Mouse (Mus musculus): ENCODE results near the gene Stac. TPM values are rescaled to one million over a fixed set of nuclear protein-coding genes. Genes with fewer than 3 reads are reported as not detected.
A peak's percentile ranks its signal among the peaks of the same experiment; 100 is the strongest.

The Stac gene
- 10 to 100 TPM; 13.6 to 16.7 TPM for total RNA-seq (2021)
- long read RNA-seq, experiment 1, transcript Stac-201 (11 exons, 2,644 nt) = major isoform, 7 of 17 reads
- long read RNA-seq, experiment 1, partial matches to known transcripts = 2 of 17 reads
- long read RNA-seq, experiment 1, other reads (novel, unspliced or antisense) = 8 of 17 reads
- long read RNA-seq, experiment 2, transcript Stac-202 (10 exons, 2,241 nt) = major isoform, 5 of 16 reads
- long read RNA-seq, experiment 2, partial matches to known transcripts = 3 of 16 reads
- long read RNA-seq, experiment 2, other reads (novel, unspliced or antisense) = 4 of 16 reads

- DNase-seq (ENCODE audit: low spot score in 2 of 2) = peak in 1 of 2 experiments; percentile 8
Measured at GRCm38 (mm10) chr9:111689680-111690483, at the start of gene Stac. TSS of gene Stac (minus strand) at chr9:111690348.

- DNase-seq (ENCODE audit: low spot score in 2 of 2) = no peak
Measured at GRCm38 (mm10) chr9:111739431-111740245, 49.5 kb upstream of the Stac start.

DNA sequence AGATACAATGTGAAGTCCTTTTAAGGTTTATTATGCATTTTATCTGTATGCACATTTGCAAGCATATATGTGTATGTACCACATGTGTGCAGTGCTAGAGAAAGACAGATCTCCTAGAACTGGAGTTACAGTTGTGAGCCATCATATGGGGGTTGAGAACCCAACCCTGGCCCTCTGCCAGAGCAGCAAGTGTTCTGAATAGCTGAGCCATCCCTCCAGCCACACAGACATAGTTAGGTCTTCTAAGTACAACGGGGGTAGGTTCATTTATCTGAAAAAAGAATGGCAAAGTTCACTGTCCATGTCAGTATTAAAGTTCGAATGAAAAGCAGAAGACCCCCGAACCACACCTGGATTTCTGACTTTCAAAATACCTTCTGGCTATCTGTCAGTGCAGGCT lies 48.9 kb upstream of the Stac start:
- no peak for DNase-seq (ENCODE audit: low spot score in 2 of 2)

DNA sequence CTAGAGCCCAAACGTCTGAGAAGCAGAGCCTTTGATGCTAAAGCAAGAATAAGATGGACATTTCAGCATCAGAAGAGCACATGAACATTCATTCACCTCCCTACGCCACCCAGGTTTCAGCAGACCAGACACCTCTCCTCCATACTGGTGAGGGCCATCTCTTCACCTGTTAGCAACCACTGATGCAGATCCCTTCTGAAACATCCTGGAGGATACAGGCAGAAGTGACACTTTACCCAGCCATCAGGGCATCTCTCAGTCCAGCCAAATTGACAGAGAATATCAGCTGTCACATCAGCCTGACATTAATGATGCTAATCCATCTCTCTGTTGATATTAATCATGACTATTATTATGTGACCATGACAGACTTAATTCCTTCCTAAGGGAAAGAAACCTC lies 47.6 kb upstream of the Stac start:
- DNase-seq (ENCODE audit: low spot score in 2 of 2) = no peak

- no peak for DNase-seq (ENCODE audit: low spot score in 2 of 2)
Measured at GRCm38 (mm10) chr9:111735931-111736330, 45.8 kb upstream of the Stac start.

DNA sequence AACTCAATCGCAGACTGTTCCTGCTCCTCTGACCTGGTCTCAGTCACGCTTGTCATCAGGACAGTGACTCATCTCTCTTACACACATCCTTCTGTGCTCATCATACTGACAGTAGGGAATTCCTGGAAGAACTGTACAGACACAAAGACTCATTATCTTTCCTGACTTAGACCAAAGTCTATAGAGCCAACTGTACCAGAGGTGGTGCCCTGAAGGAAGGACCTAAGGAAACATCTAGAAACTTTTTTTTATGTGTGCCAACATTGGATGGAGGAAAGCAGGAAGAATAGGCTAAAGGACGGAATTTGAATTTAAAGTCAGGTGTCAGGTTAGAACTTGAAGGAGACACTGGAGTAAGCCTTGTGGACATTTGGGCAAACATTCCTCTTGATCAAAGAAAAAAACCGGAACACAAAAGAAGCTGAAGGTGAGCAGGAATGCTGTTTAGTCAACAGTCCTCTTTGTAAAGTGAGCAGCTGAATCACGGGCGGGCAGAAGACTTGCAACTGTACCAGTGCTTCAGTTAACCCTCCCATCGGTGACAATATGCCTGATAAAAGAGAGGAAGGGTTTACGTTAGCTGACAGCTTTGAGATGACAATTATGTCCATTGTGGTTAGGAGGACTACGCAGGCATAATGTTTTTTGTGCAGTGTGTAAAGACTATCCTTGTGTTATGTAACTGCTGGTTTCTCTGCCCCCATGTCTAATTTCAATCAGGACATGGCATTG lies 42.0 kb upstream of the Stac start:
- DNase-seq (ENCODE audit: low spot score in 2 of 2) = no peak

DNA sequence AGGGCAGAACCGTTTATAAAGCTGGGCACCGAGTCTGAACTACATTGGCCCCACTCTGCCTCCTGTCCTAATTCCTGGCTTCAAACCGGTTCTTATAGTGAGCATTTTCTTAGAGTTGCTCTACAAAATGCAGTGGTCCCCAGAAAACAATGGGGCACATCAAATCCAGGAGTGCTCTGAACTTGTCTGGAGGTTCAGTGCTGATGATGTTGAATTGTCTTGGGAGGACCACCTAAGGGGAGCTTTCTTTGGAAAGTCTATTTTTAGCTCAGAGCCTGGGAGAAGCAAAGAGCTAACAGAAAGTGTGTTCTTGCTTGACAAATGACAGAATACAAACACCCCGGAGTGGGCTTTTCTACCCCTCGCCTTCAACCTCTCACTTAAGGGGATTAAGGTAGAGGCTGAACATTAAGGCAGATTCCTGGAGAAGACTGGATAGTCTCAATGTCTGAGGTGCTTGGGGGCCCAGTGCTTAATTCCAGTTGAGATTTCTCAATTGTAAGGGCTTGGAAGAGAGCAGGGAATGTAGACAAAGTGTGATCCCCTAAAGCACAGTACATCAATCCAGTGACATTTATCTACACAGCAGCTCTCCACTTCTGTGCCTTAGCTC lies 34.9 kb upstream of the Stac start:
- no peak for DNase-seq (ENCODE audit: low spot score in 2 of 2)

DNA sequence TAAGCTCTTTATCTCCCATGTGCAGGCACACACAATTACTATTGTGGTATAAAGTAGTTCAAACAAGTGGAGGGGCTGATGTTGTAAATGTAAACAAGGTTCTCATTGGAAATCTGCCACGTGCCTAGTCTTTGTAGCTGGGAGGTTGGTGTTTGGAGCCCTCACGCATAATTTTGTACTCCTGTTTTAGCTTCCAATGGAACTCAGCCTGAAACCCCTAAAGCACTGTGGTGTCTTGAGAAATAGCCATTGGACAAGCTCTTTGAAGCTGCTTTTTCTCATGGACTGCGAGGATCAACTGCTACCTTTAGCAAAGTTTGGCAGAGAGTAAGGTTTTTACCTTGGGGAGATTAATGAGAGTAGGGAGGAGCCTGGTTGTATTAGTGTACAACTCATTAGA lies 24.3 kb upstream of the Stac start:
- DNase-seq (ENCODE audit: low spot score in 2 of 2) = no peak

- DNase-seq (ENCODE audit: low spot score in 2 of 2) = peak in 1 of 2 experiments; percentile 16
Measured at GRCm38 (mm10) chr9:111700101-111700500, 10.0 kb upstream of the Stac start.

- no peak for DNase-seq (ENCODE audit: low spot score in 2 of 2)
Measured at GRCm38 (mm10) chr9:111690484-111690855, 322 bp upstream of the Stac start.

DNA sequence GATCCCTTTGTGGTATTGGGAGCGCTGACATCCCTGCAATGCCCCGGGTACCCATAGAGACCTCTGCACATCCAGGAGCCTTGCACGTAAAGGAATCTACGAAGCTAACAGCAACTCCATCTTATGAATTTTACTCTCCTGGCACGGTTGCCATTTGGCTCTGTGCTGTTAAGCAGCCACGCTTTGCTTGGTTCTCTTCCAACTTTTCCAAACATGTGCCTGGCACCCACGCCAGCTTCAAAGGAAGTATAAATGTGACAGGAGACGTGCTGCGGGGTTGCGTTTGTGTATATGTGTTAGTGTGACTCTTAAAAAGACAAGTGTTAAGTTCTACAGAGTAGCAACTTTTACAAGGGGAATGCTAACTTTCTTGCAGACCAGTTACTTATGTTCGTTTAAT lies 1.0 kb downstream of the Stac start:
- no peak for DNase-seq (ENCODE audit: low spot score in 2 of 2)

DNA sequence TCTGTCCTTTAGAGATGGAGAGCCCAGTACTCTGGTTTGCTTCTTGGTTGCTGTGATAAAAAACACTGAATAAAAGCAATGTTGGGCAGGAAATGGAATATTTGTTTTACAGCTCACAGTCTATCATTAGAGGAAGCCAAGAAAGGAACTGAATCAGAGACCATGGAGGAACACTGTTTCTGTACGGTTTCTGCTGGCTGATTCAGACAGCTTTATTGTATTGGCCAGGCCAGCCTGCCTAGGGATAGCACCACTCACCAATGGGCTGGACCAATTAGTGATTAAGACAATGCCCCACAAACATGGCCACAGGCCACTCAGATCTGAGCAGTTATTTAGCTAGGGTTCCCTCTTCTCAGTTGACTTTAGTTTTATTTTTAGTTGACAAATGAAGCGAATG lies 6.0 kb downstream of the Stac start:
- no peak for DNase-seq (ENCODE audit: low spot score in 2 of 2)

DNA sequence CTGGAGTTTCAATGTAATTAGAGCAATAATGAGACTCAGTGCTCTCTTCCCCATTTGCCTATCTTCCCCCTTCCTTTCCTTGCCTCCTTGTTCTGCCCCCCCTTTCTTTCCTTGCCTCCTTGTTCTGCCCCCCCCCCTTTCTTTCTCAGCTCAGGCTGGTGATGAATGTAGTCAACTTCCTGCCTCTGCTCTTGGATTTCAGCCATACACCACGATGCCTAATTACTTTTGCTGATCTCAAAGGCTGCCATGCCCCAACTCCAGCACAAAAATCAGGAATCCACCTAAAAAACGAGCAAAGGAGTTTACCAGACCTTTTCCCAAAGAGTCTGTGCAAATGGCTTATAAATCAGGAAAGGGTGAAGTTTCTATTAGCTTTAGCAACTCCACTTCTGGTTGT lies 10.6 kb downstream of the Stac start:
- DNase-seq (ENCODE audit: low spot score in 2 of 2) = no peak

DNA sequence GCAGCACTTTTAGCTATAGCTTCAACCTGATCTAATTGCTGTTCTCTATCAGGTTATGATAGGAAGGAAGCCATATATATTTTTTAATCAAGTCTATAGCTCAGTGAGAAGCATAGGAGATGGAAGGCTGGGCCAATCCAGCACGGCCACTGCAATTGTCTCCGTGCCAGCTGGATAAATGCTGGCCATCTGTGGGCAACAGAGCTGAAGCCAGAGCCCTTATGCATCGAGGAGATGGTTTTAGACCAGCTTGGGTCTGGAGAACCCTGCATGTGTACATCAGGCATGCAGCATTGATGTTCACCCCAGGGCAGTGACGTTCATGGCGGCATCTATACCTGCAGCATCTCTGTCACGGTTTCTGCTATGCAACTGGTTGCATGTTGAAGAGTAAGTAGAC lies 20.3 kb downstream of the Stac start:
- DNase-seq (ENCODE audit: low spot score in 2 of 2) = no peak

DNA sequence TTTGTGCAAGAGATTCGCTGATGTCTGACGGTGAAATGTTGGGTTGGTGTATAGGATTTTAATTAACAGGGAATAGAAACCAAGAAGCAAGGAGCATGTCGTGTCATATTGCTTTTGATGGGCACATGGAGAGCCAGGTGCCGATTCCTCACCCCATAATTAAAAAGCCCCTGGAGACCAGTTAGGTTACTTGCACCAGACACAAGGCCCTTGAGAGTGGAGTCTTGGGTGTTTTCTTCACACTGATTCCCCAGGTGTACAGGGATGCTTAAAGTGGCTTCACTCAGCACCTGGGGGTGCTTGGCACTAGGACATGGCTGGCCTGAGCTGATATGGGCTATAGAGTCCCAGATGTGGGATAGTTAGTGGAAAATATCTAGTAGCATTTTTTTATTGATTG lies 35.1 kb downstream of the Stac start:
- DNase-seq (ENCODE audit: low spot score in 2 of 2) = no peak

GRCm38 (mm10) chr9:111644228-111644627 lies 45.9 kb downstream of the Stac start:
- no peak for DNase-seq (ENCODE audit: low spot score in 2 of 2)

DNA sequence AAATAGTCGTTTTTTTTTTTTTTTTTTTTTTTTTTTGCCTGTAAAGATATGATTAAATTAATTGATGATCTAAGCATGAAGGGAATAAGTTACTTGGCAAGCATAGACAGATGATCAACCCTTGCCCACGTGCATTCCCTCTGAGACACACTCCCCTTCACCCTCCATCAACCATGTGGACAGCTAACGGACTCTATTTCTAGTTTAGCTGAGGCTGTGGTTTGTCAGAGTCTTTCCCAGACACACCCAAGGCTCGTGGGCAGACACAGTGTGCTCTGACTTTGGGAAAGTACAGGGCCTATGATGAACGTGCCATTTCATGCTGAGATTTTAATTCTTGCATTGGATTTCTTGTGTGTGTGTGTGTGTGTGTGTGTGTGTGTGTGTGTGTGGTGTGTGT lies 46.8 kb downstream of the Stac start:
- DNase-seq (ENCODE audit: low spot score in 2 of 2) = no peak

DNA sequence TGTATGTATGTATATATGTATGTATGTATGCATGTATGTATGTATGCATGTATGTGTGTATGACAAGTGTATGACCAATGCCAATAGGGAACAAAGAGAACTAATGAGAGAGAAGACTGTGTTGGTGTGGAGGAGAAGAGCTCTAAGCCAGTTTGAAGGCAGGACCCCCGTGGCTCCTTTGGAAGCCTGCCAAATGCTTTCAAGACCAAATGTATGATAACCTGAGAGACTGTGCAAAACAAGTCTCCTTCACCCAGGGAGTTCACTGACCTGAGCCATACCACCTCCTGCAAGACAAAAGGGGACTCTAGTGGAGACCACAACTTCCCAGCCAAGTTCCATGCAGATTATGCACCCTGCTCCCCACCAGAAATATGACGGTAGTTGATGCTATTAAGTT lies 52.5 kb downstream of the Stac start:
- DNase-seq (ENCODE audit: low spot score in 2 of 2) = no peak

DNA sequence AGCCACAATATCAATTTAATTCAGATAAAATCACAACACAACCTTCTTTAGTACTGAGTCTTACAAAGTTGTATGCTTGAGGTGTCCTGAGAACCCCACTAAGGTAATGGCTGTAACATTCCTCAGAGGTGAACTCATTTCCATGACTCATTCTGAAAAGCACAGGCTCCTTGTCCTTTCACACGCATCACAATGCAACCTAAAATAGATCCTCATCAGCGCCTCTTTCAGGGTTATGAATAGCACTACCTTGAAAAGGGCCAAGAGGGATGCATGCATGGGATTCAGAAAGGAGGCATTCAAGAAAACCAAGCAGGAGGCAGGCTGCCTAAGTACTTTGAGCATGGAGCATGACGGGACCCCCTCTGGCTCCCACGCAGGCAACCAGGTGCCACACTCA lies 57.3 kb downstream of the Stac start:
- no peak for DNase-seq (ENCODE audit: low spot score in 2 of 2)

DNA sequence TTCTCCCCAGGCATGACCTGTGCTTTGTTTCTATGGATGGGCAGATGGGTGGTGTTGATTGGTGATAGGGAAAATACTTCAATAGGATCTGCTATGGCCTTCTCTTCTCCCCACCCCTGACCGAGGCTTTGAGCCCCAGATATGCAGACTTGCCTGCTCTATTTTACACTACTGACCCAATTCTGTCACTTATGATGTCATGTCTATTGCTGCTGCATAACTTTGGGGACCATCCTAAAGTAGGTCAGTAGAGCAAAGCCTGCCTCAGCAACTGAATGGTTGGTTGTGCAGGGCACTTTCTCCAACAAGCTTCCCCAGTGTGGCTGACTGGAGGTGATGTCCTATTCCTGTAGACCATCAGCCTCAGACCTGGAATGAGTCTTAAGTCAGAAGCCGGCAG lies 69.0 kb downstream of the Stac start:
- DNase-seq (ENCODE audit: low spot score in 2 of 2) = no peak

- DNase-seq (ENCODE audit: low spot score in 2 of 2) = peak in 1 of 2 experiments; percentile 11
Measured at GRCm38 (mm10) chr9:111611341-111611740, 78.8 kb downstream of the Stac start.

Measured in adrenal gland, postnatal 4 days (tissue).